Mouse (Mus musculus) lung, postnatal 0 days (tissue): ENCODE results near the gene Flad1.

ENCODE experiments used
- CTCF ChIP-seq: IDR thresholded peaks from 2 replicates; pipeline ENCODE4 v1.5.1; 2016; ENCODE audit warnings: antibody characterized with exemption, mild to moderate bottlenecking
- EP300 ChIP-seq: IDR thresholded peaks from 2 replicates; pipeline ENCODE4 v1.6.1; 2016; ENCODE audit warnings: antibody characterized with exemption, mild to moderate bottlenecking, control low read depth

GRCm38 (mm10) chr3:89393605-89394004 lies 18.1 kb downstream of the Flad1 start:
- TF ChIP-seq CTCF (no peak), EP300 (peak; percentile 43; the same call in 1 of the 2 replicates)
